Mouse (Mus musculus) ES-E14 (cell line): ENCODE measurements around the gene Tlx3. TPM values are rescaled to one million over a fixed set of nuclear protein-coding genes. Genes with fewer than 3 reads are reported as not detected.
A peak's percentile ranks its signal among the peaks of the same experiment; 100 is the strongest.

ENCODE experiments used
- DNase-seq: peaks from one replicate; pipeline ENCODE4 v3.0.0-alpha.2; 2013; ENCODE audit warnings: low read depth, low spot score
- H3K27ac ChIP-seq: 2 replicates; pipeline ENCODE4 v1.5.1; 2012; ENCODE audit warnings: low read depth, mild to moderate bottlenecking, low read length, moderate library complexity, mixed read lengths; ENCODE audit not compliant: poor library complexity, insufficient read depth, severe bottlenecking
- H3K36me3 ChIP-seq: 2 replicates; pipeline ENCODE4 v1.6.1; 2012; ENCODE audit warnings: mild to moderate bottlenecking, low read length, moderate library complexity, mixed read lengths; ENCODE audit not compliant: control insufficient read depth, poor library complexity, insufficient read depth, severe bottlenecking
- H3K4me1 ChIP-seq, 2 experiments: fragments of 150-350 bp in 1 of 2; sonication (generic) in 1 of 2; 2 replicates each; pipeline ENCODE4 v1.6.1; 2012; ENCODE audit warnings: low read length in 2 of 2, mild to moderate bottlenecking in 1 of 2, mixed read lengths in 1 of 2; ENCODE audit not compliant: control insufficient read depth in 2 of 2, insufficient read depth in 2 of 2, poor library complexity in 1 of 2
- H3K4me3 ChIP-seq, 2 experiments: fragments of 150-350 bp in 1 of 2; sonication (generic) in 1 of 2; 2 replicates each; pipeline ENCODE4 v1.5.1; 2012; ENCODE audit warnings: low read length in 2 of 2, low read depth in 1 of 2, mild to moderate bottlenecking in 1 of 2, mixed read lengths in 1 of 2; ENCODE audit not compliant: insufficient read depth in 1 of 2, poor library complexity in 1 of 2, severe bottlenecking in 1 of 2
- H3K9ac ChIP-seq: 2 replicates; pipeline ENCODE4 v1.6.1; 2012; ENCODE audit warnings: low read depth, mild to moderate bottlenecking, low read length, mixed read lengths; ENCODE audit not compliant: poor library complexity, insufficient read depth, severe bottlenecking
- H3K9me3 ChIP-seq: fragments of 150-350 bp; sonication (generic); 2 replicates; pipeline ENCODE4 v1.6.1; 2012; ENCODE audit warnings: low read depth, mild to moderate bottlenecking, low read length; ENCODE audit not compliant: control insufficient read depth, insufficient read depth
- CHD2 ChIP-seq: IDR thresholded peaks from 2 replicates; pipeline ENCODE4 v1.6.1; 2014; ENCODE audit warnings: mild to moderate bottlenecking, low read depth, low read length, inconsistent platforms
- HCFC1 ChIP-seq: IDR thresholded peaks from 2 replicates; pipeline ENCODE4 v1.6.1; 2012; ENCODE audit warnings: low read length, inconsistent platforms, borderline replicate concordance; ENCODE audit not compliant: insufficient read depth
- MAFK ChIP-seq: IDR thresholded peaks from 2 replicates; pipeline ENCODE4 v1.6.1; 2014; ENCODE audit warnings: mild to moderate bottlenecking, low read depth, low read length, inconsistent platforms; ENCODE audit not compliant: insufficient read depth
- ZC3H11A ChIP-seq: IDR thresholded peaks from 2 replicates; pipeline ENCODE4 v1.6.1; 2012; ENCODE audit warnings: low read depth, mild to moderate bottlenecking, inconsistent platforms, low read length, borderline replicate concordance
- ZNF384 ChIP-seq: IDR thresholded peaks from 2 replicates; pipeline ENCODE4 v1.6.1; 2012; ENCODE audit warnings: low read depth, low read length, inconsistent platforms
- in situ Hi-C, 2 experiments: fragments of 600-800 bp; cut with MboI; formaldehyde crosslinking; loops; one replicate each; pipeline ENCODE4 v1.15.1; 2025; ENCODE audit warnings: low sequenced_read_pairs in 2 of 2, inconsistent platforms in 1 of 2; ENCODE audit not compliant: unreplicated experiment in 2 of 2
- total RNA-seq: library from RNA; depleted of rRNA; stranded (reverse); fragments of 300-350 nt; gene quantifications from 2 replicates; pipeline ENCODE4 v1.2.3, GENCODE M21; 2012

Gene Tlx3
- total RNA-seq, 1 experiment, result 0.54 TPM

- H3K36me3 ChIP-seq, result no peaks in the 10 kb centered on the region
- DNase-seq, result no peak
- TF ChIP-seq HCFC1, result no peak
- TF ChIP-seq MAFK, result no peak
- no peak for TF ChIP-seq CHD2
- TF ChIP-seq ZNF384, result no peak
- no peak for TF ChIP-seq ZC3H11A
These were observed 27.6 kb downstream of the Tlx3 start for GRCm38 (mm10) chr11:33175768-33176167.

GRCm38 (mm10) chr11:33170489-33170888 is 32.9 kb downstream of the Tlx3 start:
- Histone ChIP-seq H3K9ac (no peak overlapping the region), H3K36me3 (no peaks in the 10 kb centered on the region), H3K4me1 (0 out of 4 replicates have a peak, but pooled peaks cover 0 to 2% of the 10 kb centered on the region in 2 experiments), H3K9me3 (no peaks in the 10 kb centered on the region), H3K4me3 (no peak overlapping the region), H3K27ac (no peak overlapping the region)
- TF ChIP-seq HCFC1 (no peak), MAFK (no peak), ZC3H11A (peak; percentile 80; the same call in 1 of the 2 replicates)
- in situ Hi-C loops, result no loop called here
- no peak for DNase-seq

More at GRCm38 (mm10) chr11:33175768-33176167, 27.6 kb downstream of the Tlx3 start:
- Histone ChIP-seq H3K4me1 (peaks cover 0 to 7% of the 10 kb centered on the region in 2 experiments; a peak in 1 of 4 replicates), H3K27ac (no peak overlapping the region), H3K9ac (no peak overlapping the region), H3K9me3 (no peaks in the 10 kb centered on the region), H3K4me3 (no peak overlapping the region)
- in situ Hi-C loops, result loop anchor here (5.0 to 25.0 kb wide), 5 partner anchors 377 to 547 kb away; no protein-coding TSS in a partner anchor

- H3K4me3 ChIP-seq, result peak within 1 kb of the TSS; percentile 76 to 99
- TF ChIP-seq ZNF384 (no peak), MAFK (no peak), ZC3H11A (no peak), CHD2 (peak; percentile 99), HCFC1 (peak; percentile 56; the same call in 1 of the 2 replicates)
- in situ Hi-C loops, result no loop called here
These were observed 40.3 kb downstream of the Tlx3 start, which contains the start of gene Npm1 for GRCm38 (mm10) chr11:33162998-33163506. Npm1 (minus strand) TSS chr11:33163206.

GRCm38 (mm10) chr11:33162211-33162997 is 41.0 kb downstream of the Tlx3 start:
- in situ Hi-C loops, result no loop called here
- TF ChIP-seq HCFC1, result no peak
- TF ChIP-seq CHD2, result no peak
- no peak for TF ChIP-seq MAFK
- TF ChIP-seq ZC3H11A, result no peak
- no peak for TF ChIP-seq ZNF384

More at GRCm38 (mm10) chr11:33162998-33163506, 40.3 kb downstream of the Tlx3 start, which contains the start of gene Npm1:
- DNase-seq, result peak; percentile 99
- H3K9ac ChIP-seq, result peak within 1 kb of the TSS; percentile 100
- peak within 1 kb of the TSS; percentile 97 for H3K27ac ChIP-seq
- H3K9me3 ChIP-seq, result no peaks in the 10 kb centered on the region
- peaks cover 42% of the 10 kb centered on the region for H3K36me3 ChIP-seq
- peaks cover 2% of the 10 kb centered on the region in 2 experiments; a peak in 1 of 4 replicates for H3K4me1 ChIP-seq

More at GRCm38 (mm10) chr11:33162211-33162997, 41.0 kb downstream of the Tlx3 start:
- Histone ChIP-seq H3K36me3 (peaks cover 49% of the 10 kb centered on the region), H3K9me3 (no peaks in the 10 kb centered on the region), H3K4me3 (peak overlapping the region; percentile 76 to 99), H3K4me1 (peaks cover 2% of the 10 kb centered on the region in 2 experiments; a peak in 1 of 4 replicates), H3K9ac (peak overlapping the region; percentile 100), H3K27ac (peak overlapping the region; percentile 97)
- DNase-seq, result no peak
